Mouse (Mus musculus): ENCODE measurements at regions not wholly inside any gene's neighbourhood (a gene's known extent, or its start where the extent isn't known, plus 50 kb on each side); places are given as distances from the start of the nearest gene placed in this dataset.

DNA sequence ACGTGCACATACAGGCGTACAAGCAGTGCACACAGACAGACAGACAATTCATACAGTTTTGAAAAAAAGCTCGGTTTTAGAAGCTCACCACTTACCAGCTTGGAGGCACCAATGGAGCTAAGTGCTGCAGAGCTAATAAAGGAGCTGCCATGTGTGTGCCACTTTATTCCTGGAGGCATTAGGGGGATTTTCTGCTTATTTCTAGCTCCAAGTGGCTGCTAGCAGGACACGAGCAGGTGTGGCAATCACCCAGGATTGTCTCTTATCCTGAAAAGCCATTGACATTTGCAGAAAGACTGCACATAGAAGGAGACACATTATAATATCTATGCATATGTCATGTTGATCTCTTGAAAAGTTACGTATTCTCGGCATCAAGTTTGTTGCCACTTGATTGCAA lies 472.5 kb downstream of the Slc4a3 start:
- Histone ChIP-seq H3K36me3 (ENCODE audit: insufficient read depth, low read length) (no peaks in the 10 kb centered on the region), H3K27ac (ENCODE audit: low read depth, low read length) (no peak overlapping the region), H3K4me2 (ENCODE audit: low read depth, low read length, poor library complexity, severe bottlenecking) (no peak overlapping the region), H3K27me3 (ENCODE audit: insufficient read depth, low read length) (no peaks in the 10 kb centered on the region), H3K4me1 (ENCODE audit: insufficient read depth, low read length) (no peaks in the 10 kb centered on the region), H3K9me3 (ENCODE audit: low read length) (no peaks in the 10 kb centered on the region), H3K9ac (replicated peaks; ENCODE audit: low read length, poor library complexity, severe bottlenecking) (no peak overlapping the region), H3K4me3 (ENCODE audit: low read depth, low read length) (no peak overlapping the region)
- no peak for DNase-seq (ENCODE audit: low spot score)
- ATAC-seq (ENCODE audit: low FRiP score): no peak
- WGBS: 67% methylated on average over 6 of the region's 6 CpGs
- no peak for TF ChIP-seq CTCF (IDR thresholded peaks at IDR 0.05)

DNA sequence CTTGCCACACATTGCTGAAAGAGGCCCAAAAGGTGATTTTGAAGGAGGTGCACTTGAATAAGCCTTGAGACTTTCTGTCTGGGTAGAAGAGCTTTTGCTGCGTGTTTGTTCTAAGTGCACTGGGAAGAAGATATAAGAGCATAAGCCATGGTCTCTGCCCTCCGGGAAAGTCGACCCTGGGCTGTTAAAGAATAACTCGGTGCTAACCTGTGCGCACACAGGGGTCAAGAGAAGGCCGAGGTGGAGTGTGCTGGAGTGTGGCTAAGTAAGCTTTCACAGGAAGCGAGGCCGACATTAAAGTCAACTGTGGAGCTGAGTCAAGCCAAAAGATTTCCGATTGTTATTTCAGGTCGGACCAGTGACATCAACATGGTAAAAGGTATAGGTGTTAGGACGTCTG lies 473.0 kb downstream of the Slc4a3 start:
- Histone ChIP-seq H3K27me3 (ENCODE audit: insufficient read depth, low read length) (no peaks in the 10 kb centered on the region), H3K4me1 (ENCODE audit: insufficient read depth, low read length) (no peaks in the 10 kb centered on the region), H3K9me3 (ENCODE audit: low read length) (no peaks in the 10 kb centered on the region), H3K4me2 (ENCODE audit: low read depth, low read length, poor library complexity, severe bottlenecking) (no peak overlapping the region), H3K27ac (ENCODE audit: low read depth, low read length) (no peak overlapping the region), H3K9ac (replicated peaks; ENCODE audit: low read length, poor library complexity, severe bottlenecking) (no peak overlapping the region), H3K36me3 (ENCODE audit: insufficient read depth, low read length) (no peaks in the 10 kb centered on the region), H3K4me3 (ENCODE audit: low read depth, low read length) (no peak overlapping the region)
- no peak for DNase-seq (ENCODE audit: low spot score)
- ATAC-seq (ENCODE audit: low FRiP score): no peak
- WGBS: 88% methylated on average over 11 of the region's 11 CpGs
- no peak for TF ChIP-seq CTCF (IDR thresholded peaks at IDR 0.05)

- no peak for DNase-seq (ENCODE audit: low spot score)
- Histone ChIP-seq H3K4me1 (ENCODE audit: insufficient read depth, low read length) (no peaks in the 10 kb centered on the region; the same call in 1 of the 2 replicates), H3K36me3 (ENCODE audit: insufficient read depth, low read length) (no peaks in the 10 kb centered on the region), H3K9ac (replicated peaks; ENCODE audit: low read length, poor library complexity, severe bottlenecking) (no peak overlapping the region), H3K27ac (ENCODE audit: low read depth, low read length) (no peak overlapping the region), H3K9me3 (ENCODE audit: low read length) (no peaks in the 10 kb centered on the region), H3K4me2 (ENCODE audit: low read depth, low read length, poor library complexity, severe bottlenecking) (no peak overlapping the region), H3K27me3 (ENCODE audit: insufficient read depth, low read length) (no peaks in the 10 kb centered on the region), H3K4me3 (ENCODE audit: low read depth, low read length) (no peak overlapping the region)
- 75% methylated on average over 3 of the region's 3 CpGs for WGBS
- no peak for TF ChIP-seq CTCF (IDR thresholded peaks at IDR 0.05)
- no peak for ATAC-seq (ENCODE audit: low FRiP score)
These were observed 478.6 kb downstream of the Slc4a3 start for GRCm38 (mm10) chr1:76024650-76025049.

DNA sequence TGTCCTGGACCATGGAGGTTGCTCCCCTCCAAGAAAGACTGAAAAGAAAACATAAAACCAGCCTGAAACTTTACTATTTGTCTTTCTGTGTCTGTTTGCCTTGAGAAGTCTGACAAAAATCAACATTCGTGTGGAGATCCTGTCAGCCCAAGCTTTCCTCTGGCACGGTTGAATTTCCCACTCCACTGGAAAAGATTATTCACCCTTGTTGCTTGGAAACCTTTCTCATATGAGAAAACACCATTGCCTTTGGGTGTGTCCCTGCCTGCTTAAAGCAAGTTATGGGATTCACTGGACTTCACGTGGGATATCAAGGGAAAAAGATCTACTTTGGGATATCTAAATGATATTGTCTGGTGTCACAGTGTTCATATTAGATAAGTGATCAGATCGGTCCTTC lies 479.3 kb downstream of the Slc4a3 start:
- no peak for ATAC-seq (ENCODE audit: low FRiP score)
- Histone ChIP-seq H3K27me3 (ENCODE audit: insufficient read depth, low read length) (no peaks in the 10 kb centered on the region), H3K36me3 (ENCODE audit: insufficient read depth, low read length) (no peaks in the 10 kb centered on the region), H3K9ac (replicated peaks; ENCODE audit: low read length, poor library complexity, severe bottlenecking) (no peak overlapping the region), H3K4me3 (ENCODE audit: low read depth, low read length) (no peak overlapping the region), H3K4me1 (ENCODE audit: insufficient read depth, low read length) (no peaks in the 10 kb centered on the region; the same call in 1 of the 2 replicates), H3K27ac (ENCODE audit: low read depth, low read length) (no peak overlapping the region), H3K4me2 (ENCODE audit: low read depth, low read length, poor library complexity, severe bottlenecking) (no peak overlapping the region), H3K9me3 (ENCODE audit: low read length) (no peaks in the 10 kb centered on the region)
- DNase-seq (ENCODE audit: low spot score): no peak
- 62% methylated on average over 4 of the region's 4 CpGs for whole genome bisulfite sequencing
- TF ChIP-seq CTCF (IDR thresholded peaks at IDR 0.05): no peak

DNA sequence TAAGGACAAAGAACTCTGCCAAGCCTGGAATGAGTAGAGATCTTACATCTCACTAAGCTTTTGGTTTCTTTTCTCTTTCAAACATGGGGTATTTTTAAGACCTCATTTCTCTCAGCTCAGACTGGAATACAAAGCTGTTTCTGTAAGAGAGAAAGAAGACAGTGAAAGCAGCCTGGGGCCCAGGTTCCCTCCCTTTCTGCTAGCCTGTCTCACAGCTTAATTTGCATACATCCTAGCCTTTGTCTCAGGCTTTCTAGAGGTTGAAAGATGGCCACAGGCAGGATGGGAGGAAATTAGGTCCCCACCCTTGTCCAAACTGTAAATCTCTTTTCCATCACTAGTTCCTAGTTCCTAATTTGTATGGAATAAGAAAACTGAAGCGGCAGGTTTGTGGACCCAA lies 483.0 kb downstream of the Slc4a3 start:
- DNase-seq (ENCODE audit: low spot score): no peak
- WGBS: 52% methylated on average over 1 of the region's 1 CpGs

GRCm38 (mm10) chr1:76031171-76031922 lies 485.3 kb downstream of the Slc4a3 start:
- WGBS: 71% methylated on average over 11 of the region's 11 CpGs
- Histone ChIP-seq H3K36me3 (ENCODE audit: insufficient read depth, low read length) (no peaks in the 10 kb centered on the region), H3K27me3 (ENCODE audit: insufficient read depth, low read length) (no peaks in the 10 kb centered on the region), H3K4me3 (ENCODE audit: low read depth, low read length) (no peak overlapping the region), H3K4me1 (ENCODE audit: insufficient read depth, low read length) (no peaks in the 10 kb centered on the region; the same call in 1 of the 2 replicates), H3K9ac (replicated peaks; ENCODE audit: low read length, poor library complexity, severe bottlenecking) (no peak overlapping the region), H3K9me3 (ENCODE audit: low read length) (no peaks in the 10 kb centered on the region), H3K27ac (ENCODE audit: low read depth, low read length) (no peak overlapping the region), H3K4me2 (ENCODE audit: low read depth, low read length, poor library complexity, severe bottlenecking) (no peak overlapping the region)
- TF ChIP-seq CTCF (IDR thresholded peaks at IDR 0.05): no peak
- ATAC-seq (ENCODE audit: low FRiP score) (no peak), DNase-seq (ENCODE audit: low spot score) (no peak)

More for the DNA sequence above, 483.0 kb downstream of the Slc4a3 start:
- ATAC-seq (ENCODE audit: low FRiP score): no peak
- Histone ChIP-seq H3K4me1 (ENCODE audit: insufficient read depth, low read length) (no peaks in the 10 kb centered on the region; the same call in 1 of the 2 replicates), H3K36me3 (ENCODE audit: insufficient read depth, low read length) (no peaks in the 10 kb centered on the region), H3K4me3 (ENCODE audit: low read depth, low read length) (no peak overlapping the region), H3K9me3 (ENCODE audit: low read length) (no peaks in the 10 kb centered on the region), H3K9ac (replicated peaks; ENCODE audit: low read length, poor library complexity, severe bottlenecking) (no peak overlapping the region), H3K27ac (ENCODE audit: low read depth, low read length) (no peak overlapping the region), H3K4me2 (ENCODE audit: low read depth, low read length, poor library complexity, severe bottlenecking) (no peak overlapping the region), H3K27me3 (ENCODE audit: insufficient read depth, low read length) (no peaks in the 10 kb centered on the region)
- no peak for TF ChIP-seq CTCF (IDR thresholded peaks at IDR 0.05)

Measured in midbrain, postnatal 0 days (tissue).